Mouse (Mus musculus): ENCODE data around the gene Ceacam14. TPM values are rescaled to one million over a fixed set of nuclear protein-coding genes. Genes with fewer than 3 reads are reported as not detected.

The Ceacam14 gene
- not detected in 2 replicates for polyA plus RNA-seq (2015; fragmentation: Nextera tagmentation; extraction: Ambion mirVana)

GRCm38 (mm10) chr7:17812333-17812732, at the start of gene Ceacam14:
Gene Ceacam14, plus strand, starts transcription at chr7:17812633.
- H3K27ac ChIP-seq (ENCODE audit: low read length), result no peak within 1 kb of the TSS
- H3K9ac ChIP-seq (ENCODE audit: low read length), result no peak within 1 kb of the TSS
- no peaks in the 10 kb centered on the region for H3K27me3 ChIP-seq (ENCODE audit: control insufficient read depth, insufficient read depth, low read length)
- WGBS, result 62% methylated on average over 4 of the region's 4 CpGs
- H3K4me2 ChIP-seq (ENCODE audit: low read depth, low read length), result no peak within 1 kb of the TSS
- H3K36me3 ChIP-seq (ENCODE audit: control insufficient read depth, insufficient read depth, low read length), result no peaks in the 10 kb centered on the region
- H3K4me3 ChIP-seq (replicated peaks; ENCODE audit: low read length), result no peak within 1 kb of the TSS
- no peaks in the 10 kb centered on the region for H3K4me1 ChIP-seq (ENCODE audit: control insufficient read depth, insufficient read depth, low read length)
- no peak for ATAC-seq (ENCODE audit: insufficient read depth, low FRiP score)
- 0 out of 2 replicates have a peak, but pooled peaks cover 18% of the 10 kb centered on the region for H3K9me3 ChIP-seq (replicated peaks; ENCODE audit: control insufficient read depth, low read length)

Other genes with a start within 250 kb of the Ceacam14 start
- not detected in 2 replicates for gene Ceacam5, start 99.4 kb upstream of the Ceacam14 start, polyA plus RNA-seq (2015; fragmentation: Nextera tagmentation; extraction: Ambion mirVana)
- gene Gm5155, start 59.1 kb downstream of the Ceacam14 start, polyA plus RNA-seq (2015; fragmentation: Nextera tagmentation; extraction: Ambion mirVana), result not detected in 2 replicates
- gene Ceacam11, start 159.5 kb downstream of the Ceacam14 start, polyA plus RNA-seq (2015; fragmentation: Nextera tagmentation; extraction: Ambion mirVana), result not detected in 2 replicates
- gene Ceacam13, start 197.3 kb downstream of the Ceacam14 start, polyA plus RNA-seq (2015; fragmentation: Nextera tagmentation; extraction: Ambion mirVana), result not detected in 2 replicates